Mouse (Mus musculus) intestine, embryonic 16.5 days (tissue): ENCODE results near the gene Abca2. TPM values are rescaled to one million over a fixed set of nuclear protein-coding genes. Genes with fewer than 3 reads are reported as not detected.
A peak's percentile ranks its signal among the peaks of the same experiment; 100 is the strongest.

Experiments
- ATAC-seq: fragments of 200-750 bp; cut with Nextera tagmentation; 2 replicates; pipeline ENCODE4 v1.8.0; 2017; ENCODE audit warnings: moderate TSS enrichment, moderate library complexity
- H3K27ac ChIP-seq: fragments of 300-500 bp; sonication (generic); 2 replicates; pipeline ENCODE4 v1.5.1; 2014; ENCODE audit warnings: mild to moderate bottlenecking, low read length
- H3K27me3 ChIP-seq: fragments of 300-500 bp; sonication (generic); replicated peaks from 2 replicates; pipeline ENCODE4 v1.6.1; 2014; ENCODE audit warnings: low read length, control low read depth, mixed read lengths; ENCODE audit not compliant: control insufficient read depth, insufficient read depth
- H3K36me3 ChIP-seq: fragments of 300-500 bp; sonication (generic); 2 replicates; pipeline ENCODE4 v1.6.1; 2014; ENCODE audit warnings: low read length, control low read depth; ENCODE audit not compliant: control insufficient read depth, insufficient read depth
- H3K4me1 ChIP-seq: fragments of 300-500 bp; sonication (generic); 2 replicates; pipeline ENCODE4 v1.6.1; 2014; ENCODE audit warnings: low read length, control low read depth, mixed read lengths; ENCODE audit not compliant: control insufficient read depth, insufficient read depth
- H3K4me2 ChIP-seq: fragments of 300-500 bp; sonication (generic); 2 replicates; pipeline ENCODE4 v1.6.1; 2014; ENCODE audit warnings: low read depth, low read length, control low read depth
- H3K4me3 ChIP-seq: fragments of 300-500 bp; sonication (generic); 2 replicates; pipeline ENCODE4 v1.5.1; 2014; ENCODE audit warnings: mild to moderate bottlenecking, low read length
- H3K9ac ChIP-seq: fragments of 300-500 bp; sonication (generic); 2 replicates; pipeline ENCODE4 v1.6.1; 2014; ENCODE audit warnings: low read depth, low read length
- H3K9me3 ChIP-seq: fragments of 300-500 bp; sonication (generic); 2 replicates; pipeline ENCODE4 v1.6.1; 2016; ENCODE audit warnings: low read length, control low read depth; ENCODE audit not compliant: control insufficient read depth
- WGBS: fragments of 180-500 bp; shearing (Covaris S2); extraction: QIAGEN DNeasy Blood & Tissue Kit; methylation state at CpG from one replicate; pipeline ENCODE4 v1.1.7; 2014; 5-methylcytosine and 5-hydroxymethylcytosine counted together
- polyA plus RNA-seq: library from polyadenylated mRNA; unstranded; fragments of >200 nt; fragmentation: Nextera tagmentation; extraction: Ambion mirVana; gene quantifications from 2 replicates; pipeline ENCODE4 v1.2.1, GENCODE M21; 2015

Gene Abca2
- polyA plus RNA-seq, 1 experiment from 2014 or later = 2.1 TPM

GRCm38 (mm10) chr2:25421896-25422295 lies 6.6 kb upstream of the Abca2 start:
- no peak; the same call in 1 of the 2 replicates for ATAC-seq
- Histone ChIP-seq H3K27ac (no peak overlapping the region), H3K9ac (no peak overlapping the region), H3K27me3 (peaks cover 12% of the 10 kb centered on the region; the same call in 1 of the 2 replicates), H3K4me1 (no peaks in the 10 kb centered on the region; the same call in 1 of the 2 replicates), H3K36me3 (no peaks in the 10 kb centered on the region), H3K4me2 (no peak overlapping the region), H3K4me3 (no peak overlapping the region), H3K9me3 (no peaks in the 10 kb centered on the region)
- 27% methylated on average over 3 of the region's 3 CpGs for WGBS

- peaks cover 12% of the 10 kb centered on the region; the same call in 1 of the 2 replicates for H3K27me3 ChIP-seq
- no peak within 1 kb of the TSS for H3K27ac ChIP-seq
- H3K9me3 ChIP-seq = no peaks in the 10 kb centered on the region
- no peak within 1 kb of the TSS for H3K4me2 ChIP-seq
- H3K4me3 ChIP-seq = no peak within 1 kb of the TSS
- 0 out of 2 replicates have a peak, but pooled peaks have one; percentile 23 for ATAC-seq
- H3K4me1 ChIP-seq = no peaks in the 10 kb centered on the region; the same call in 1 of the 2 replicates
- no peaks in the 10 kb centered on the region for H3K36me3 ChIP-seq
- 0 out of 2 replicates have a peak within 1 kb of the TSS, but pooled peaks have one; percentile 7 for H3K9ac ChIP-seq
- 62% methylated on average over 17 of the region's 17 CpGs for WGBS
Measured at GRCm38 (mm10) chr2:25422587-25423410, 5.7 kb upstream of the Abca2 start, which contains the start of gene Fut7. TSS of gene Fut7 (plus strand) at chr2:25423267.

- peaks cover 12% of the 10 kb centered on the region; the same call in 1 of the 2 replicates for H3K27me3 ChIP-seq
- WGBS = 62% methylated on average over 1 of the region's 1 CpGs
- H3K9ac ChIP-seq = 0 out of 2 replicates have a peak overlapping the region, but pooled peaks have one; percentile 7
- ATAC-seq = no peak
- no peak overlapping the region for H3K4me2 ChIP-seq
- H3K4me1 ChIP-seq = peaks cover 3% of the 10 kb centered on the region; the same call in 1 of the 2 replicates
- no peak overlapping the region for H3K4me3 ChIP-seq
- no peaks in the 10 kb centered on the region for H3K36me3 ChIP-seq
- no peaks in the 10 kb centered on the region for H3K9me3 ChIP-seq
- no peak overlapping the region for H3K27ac ChIP-seq
Measured at GRCm38 (mm10) chr2:25423626-25424025, 4.9 kb upstream of the Abca2 start.

DNA sequence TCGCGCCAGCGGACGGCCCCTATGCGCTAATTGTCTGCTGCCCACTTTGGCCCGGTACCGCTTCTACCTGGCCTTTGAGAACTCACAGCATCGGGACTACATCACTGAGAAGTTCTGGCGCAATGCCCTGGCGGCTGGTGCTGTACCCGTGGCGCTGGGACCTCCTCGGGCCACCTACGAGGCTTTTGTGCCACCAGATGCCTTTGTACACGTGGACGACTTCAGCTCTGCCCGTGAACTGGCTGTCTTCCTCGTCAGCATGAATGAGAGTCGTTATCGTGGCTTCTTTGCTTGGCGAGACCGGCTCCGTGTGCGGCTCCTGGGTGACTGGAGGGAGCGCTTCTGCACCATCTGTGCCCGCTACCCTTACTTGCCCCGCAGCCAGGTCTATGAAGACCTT lies 3.0 kb upstream of the Abca2 start:
- Histone ChIP-seq H3K9ac (no peak overlapping the region), H3K4me1 (peaks cover 3% of the 10 kb centered on the region; the same call in 1 of the 2 replicates), H3K9me3 (no peaks in the 10 kb centered on the region), H3K27ac (no peak overlapping the region), H3K27me3 (peaks cover 12% of the 10 kb centered on the region; the same call in 1 of the 2 replicates), H3K36me3 (no peaks in the 10 kb centered on the region), H3K4me3 (no peak overlapping the region), H3K4me2 (no peak overlapping the region)
- 53% methylated on average over 27 of the region's 27 CpGs for WGBS
- no peak for ATAC-seq

DNA sequence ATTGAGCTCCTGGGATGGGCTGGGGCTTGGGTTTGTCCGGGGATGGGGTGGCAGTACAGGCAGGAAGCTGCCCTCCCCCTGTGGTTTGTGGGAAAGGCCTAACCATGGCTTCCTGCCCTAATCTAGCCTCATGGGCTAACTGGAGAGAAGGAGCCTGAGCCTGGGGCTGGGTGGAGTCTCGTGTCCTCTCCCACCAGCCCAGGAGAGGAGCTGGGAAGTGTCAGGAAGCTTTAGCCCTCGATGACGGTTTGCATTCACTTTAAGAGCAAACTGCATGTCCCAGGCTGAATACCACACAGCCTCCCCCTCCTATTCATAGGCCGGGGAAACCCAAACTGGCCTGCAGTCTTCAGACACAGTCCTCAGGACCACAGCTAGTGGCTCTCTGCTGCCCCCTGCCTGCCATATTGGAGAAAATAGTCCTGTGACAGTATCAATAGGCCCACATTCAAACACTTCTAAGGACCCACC lies 1.7 kb upstream of the Abca2 start:
- no peak overlapping the region for H3K4me3 ChIP-seq
- no peaks in the 10 kb centered on the region for H3K9me3 ChIP-seq
- peaks cover 12% of the 10 kb centered on the region; the same call in 1 of the 2 replicates for H3K27me3 ChIP-seq
- no peak overlapping the region for H3K4me2 ChIP-seq
- ATAC-seq = no peak
- peaks cover 3% of the 10 kb centered on the region; the same call in 1 of the 2 replicates for H3K4me1 ChIP-seq
- WGBS = 34% methylated on average over 5 of the region's 5 CpGs
- no peaks in the 10 kb centered on the region for H3K36me3 ChIP-seq
- no peak overlapping the region for H3K27ac ChIP-seq
- H3K9ac ChIP-seq = no peak overlapping the region

GRCm38 (mm10) chr2:25427256-25427655 lies 1.2 kb upstream of the Abca2 start:
- no peak overlapping the region for H3K4me2 ChIP-seq
- no peak overlapping the region for H3K9ac ChIP-seq
- no peak for ATAC-seq
- H3K27me3 ChIP-seq = peaks cover 12% of the 10 kb centered on the region; the same call in 1 of the 2 replicates
- no peaks in the 10 kb centered on the region for H3K36me3 ChIP-seq
- 85% methylated on average over 5 of the region's 5 CpGs for WGBS
- H3K4me3 ChIP-seq = no peak overlapping the region
- no peaks in the 10 kb centered on the region for H3K9me3 ChIP-seq
- H3K27ac ChIP-seq = no peak overlapping the region
- peaks cover 3% of the 10 kb centered on the region; the same call in 1 of the 2 replicates for H3K4me1 ChIP-seq

DNA sequence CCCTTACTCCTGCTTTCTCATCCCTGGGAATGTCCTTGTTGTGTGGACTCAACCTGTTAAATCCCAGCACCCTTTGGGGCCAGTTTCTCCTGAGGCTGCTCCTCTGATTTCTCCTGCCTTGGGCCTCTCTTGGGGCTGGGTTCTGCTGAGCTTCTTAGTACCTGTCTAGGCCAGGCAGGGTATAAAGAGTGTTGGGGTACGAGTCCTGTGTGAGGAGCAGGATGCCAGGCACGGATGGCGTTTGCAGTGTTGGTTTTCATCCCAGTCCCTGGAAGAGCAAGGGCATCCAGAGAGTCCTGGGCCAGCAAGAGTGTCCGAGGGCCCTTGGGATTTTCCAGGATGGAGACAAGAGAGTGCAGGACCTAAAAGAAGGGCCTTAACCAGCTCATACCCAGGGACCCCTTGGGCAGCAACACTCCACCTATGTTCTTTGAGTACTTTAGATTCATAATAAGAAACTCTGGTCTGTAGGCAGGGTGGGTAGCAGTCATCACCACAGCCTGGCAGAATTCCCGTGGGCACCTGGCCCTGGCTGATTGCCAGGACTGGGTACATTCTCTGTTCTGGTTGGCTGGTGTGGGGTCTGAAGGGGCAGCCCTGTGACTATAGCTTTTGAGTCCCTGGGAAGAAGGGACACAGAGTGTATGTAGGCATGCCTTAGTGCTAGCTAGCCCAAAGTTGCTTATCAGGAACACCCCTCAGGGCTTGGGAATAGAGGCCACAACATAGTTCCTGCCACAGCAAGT lies 1.1 kb downstream of the Abca2 start:
- H3K9ac ChIP-seq = 0 out of 2 replicates have a peak overlapping the region, but pooled peaks have one; percentile 7
- WGBS = 70% methylated on average over 5 of the region's 5 CpGs

DNA sequence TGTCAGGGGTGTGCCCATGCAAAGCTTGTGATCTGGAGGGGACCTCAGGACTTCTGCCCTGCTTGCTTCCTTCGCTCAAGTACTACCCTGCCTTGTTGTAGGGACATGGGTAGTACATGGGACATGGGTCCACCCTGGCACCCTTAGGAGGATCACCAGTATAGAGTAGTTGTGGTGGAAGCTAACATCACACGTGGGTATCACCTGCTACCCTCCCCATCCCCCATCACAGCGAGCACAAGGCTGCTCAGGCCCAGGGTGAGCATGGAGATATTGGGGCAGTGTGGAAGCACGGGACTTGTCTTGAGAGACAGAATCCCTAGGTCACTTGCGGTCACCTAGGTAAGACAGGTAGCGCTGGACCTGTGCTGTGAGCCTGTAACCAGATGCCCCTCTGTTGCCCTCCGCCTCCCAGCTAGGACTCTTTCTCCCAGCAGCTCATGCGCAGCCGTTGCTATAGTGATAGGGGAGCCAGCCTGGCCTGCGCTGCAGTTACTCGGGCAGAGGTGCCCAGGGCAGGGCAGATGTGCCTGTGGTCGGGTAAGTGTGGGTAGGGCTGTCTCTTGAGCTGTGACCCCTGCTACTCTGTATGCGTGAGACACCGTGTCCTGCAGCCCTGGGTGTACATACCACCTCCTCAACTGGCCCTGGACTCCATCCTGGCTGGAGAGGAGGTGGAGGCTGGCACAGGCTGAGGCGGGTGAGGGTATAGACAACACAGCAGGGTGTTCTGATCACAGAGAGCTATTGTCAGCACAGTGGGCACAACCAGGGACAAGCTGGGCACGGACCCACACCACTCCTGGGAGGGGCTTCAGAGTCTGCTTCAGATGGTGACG lies 2.1 kb downstream of the Abca2 start:
- H3K27ac ChIP-seq = no peak overlapping the region
- H3K4me2 ChIP-seq = no peak overlapping the region
- H3K9ac ChIP-seq = no peak overlapping the region
- no peaks in the 10 kb centered on the region for H3K36me3 ChIP-seq
- 74% methylated on average over 17 of the region's 17 CpGs for WGBS
- H3K4me3 ChIP-seq = no peak overlapping the region
- H3K27me3 ChIP-seq = peaks cover 3% of the 10 kb centered on the region; the same call in 1 of the 2 replicates
- H3K9me3 ChIP-seq = no peaks in the 10 kb centered on the region
- no peak for ATAC-seq
- 0 out of 2 replicates have a peak, but pooled peaks cover 3% of the 10 kb centered on the region for H3K4me1 ChIP-seq

More for the DNA sequence above, 1.1 kb downstream of the Abca2 start:
- Histone ChIP-seq H3K36me3 (no peaks in the 10 kb centered on the region), H3K4me2 (peak overlapping the region; percentile 97), H3K27me3 (peaks cover 12% of the 10 kb centered on the region; the same call in 1 of the 2 replicates), H3K9me3 (no peaks in the 10 kb centered on the region), H3K27ac (no peak overlapping the region), H3K4me1 (0 out of 2 replicates have a peak, but pooled peaks cover 3% of the 10 kb centered on the region), H3K4me3 (peak overlapping the region; percentile 75; the same call in 1 of the 2 replicates)
- no peak for ATAC-seq
